Mouse (Mus musculus) hindbrain, embryonic 13.5 days (tissue): Measurements from ENCODE around the gene Bik. TPM values are rescaled to one million over a fixed set of nuclear protein-coding genes. Genes with fewer than 3 reads are reported as not detected.

Source experiments
- ATAC-seq: fragments of 200-750 bp; cut with Nextera tagmentation; 2 replicates; pipeline ENCODE4 v1.8.0; 2017; ENCODE audit warnings: moderate TSS enrichment; ENCODE audit not compliant: low FRiP score
- H3K27ac ChIP-seq: fragments of 300-500 bp; sonication (generic); 2 replicates; pipeline ENCODE4 v1.5.1; 2015; ENCODE audit warnings: inconsistent platforms, mild to moderate bottlenecking, moderate library complexity
- H3K27me3 ChIP-seq: fragments of 300-500 bp; sonication (generic); 2 replicates; pipeline ENCODE4 v1.6.1; 2015; ENCODE audit warnings: mild to moderate bottlenecking, inconsistent platforms
- H3K36me3 ChIP-seq: fragments of 300-500 bp; sonication (generic); 2 replicates; pipeline ENCODE4 v1.6.1; 2015; ENCODE audit warnings: mild to moderate bottlenecking, inconsistent platforms
- H3K4me1 ChIP-seq: fragments of 300-500 bp; sonication (generic); replicated peaks from 2 replicates; pipeline ENCODE4 v1.6.1; 2015; ENCODE audit warnings: inconsistent platforms
- H3K4me2 ChIP-seq: fragments of 300-500 bp; sonication (generic); 2 replicates; pipeline ENCODE4 v1.6.1; 2015; ENCODE audit warnings: inconsistent platforms, mild to moderate bottlenecking, moderate library complexity
- H3K4me3 ChIP-seq: fragments of 300-500 bp; sonication (generic); 2 replicates; pipeline ENCODE4 v1.5.1; 2015; ENCODE audit warnings: mild to moderate bottlenecking, inconsistent platforms
- H3K9ac ChIP-seq: fragments of 300-500 bp; sonication (generic); 2 replicates; pipeline ENCODE4 v1.6.1; 2015; ENCODE audit warnings: mild to moderate bottlenecking, inconsistent platforms
- H3K9me3 ChIP-seq: fragments of 300-500 bp; sonication (generic); 2 replicates; pipeline ENCODE4 v1.6.1; 2016; ENCODE audit warnings: inconsistent platforms
- WGBS: fragments of 180-500 bp; shearing (Covaris S2); methylation state at CpG from one replicate; pipeline ENCODE4 v1.1.7; 2015; 5-methylcytosine and 5-hydroxymethylcytosine counted together
- polyA plus RNA-seq: library from polyadenylated mRNA; unstranded; fragments of >200 nt; fragmentation: Nextera tagmentation; extraction: Ambion mirVana; gene quantifications from 2 replicates; pipeline ENCODE4 v1.2.1, GENCODE M21; 2015

The Bik gene
- polyA plus RNA-seq, 1 experiment from 2014 or later, result 1.5 TPM

- 37% methylated on average over 15 of the region's 15 CpGs for WGBS
- Histone ChIP-seq H3K27me3 (peaks cover 47% of the 10 kb centered on the region), H3K4me3 (no peak overlapping the region; the same call in 1 of the 2 replicates), H3K9me3 (no peaks in the 10 kb centered on the region), H3K27ac (no peak overlapping the region), H3K36me3 (no peaks in the 10 kb centered on the region), H3K9ac (0 out of 2 replicates have a peak overlapping the region, but pooled peaks have one; percentile 67), H3K4me2 (peak overlapping the region; percentile 67; the same call in 1 of the 2 replicates), H3K4me1 (peaks cover 17% of the 10 kb centered on the region)
- ATAC-seq, result no peak
Measured at GRCm38 (mm10) chr15:83562626-83563270, 36.1 kb downstream of the Bik start.

- Histone ChIP-seq H3K4me2 (peak within 1 kb of the TSS; percentile 67), H3K4me3 (peak within 1 kb of the TSS; percentile 39), H3K27ac (no peak within 1 kb of the TSS), H3K9me3 (no peaks in the 10 kb centered on the region), H3K9ac (peak within 1 kb of the TSS; percentile 67), H3K27me3 (peaks cover 45% of the 10 kb centered on the region), H3K4me1 (peaks cover 17% of the 10 kb centered on the region), H3K36me3 (no peaks in the 10 kb centered on the region)
- no peak; the same call in 1 of the 2 replicates for ATAC-seq
- 2% methylated on average over 28 of the region's 28 CpGs for WGBS
Measured at GRCm38 (mm10) chr15:83563327-83563856, 36.7 kb downstream of the Bik start, which contains the start of the genes Tspo and Mcat. TSS of gene Tspo (plus strand) at chr15:83563592. TSS of gene Mcat (minus strand) at chr15:83563787.

GRCm38 (mm10) chr15:83563857-83564651 lies 37.4 kb downstream of the Bik start:
- H3K27ac ChIP-seq, result no peak overlapping the region
- peaks cover 17% of the 10 kb centered on the region for H3K4me1 ChIP-seq
- no peak for ATAC-seq
- peak overlapping the region; percentile 67 for H3K9ac ChIP-seq
- no peaks in the 10 kb centered on the region for H3K36me3 ChIP-seq
- H3K27me3 ChIP-seq, result peaks cover 41% of the 10 kb centered on the region
- no peaks in the 10 kb centered on the region for H3K9me3 ChIP-seq
- peak overlapping the region; percentile 39 for H3K4me3 ChIP-seq
- 2% methylated on average over 27 of the region's 27 CpGs for WGBS
- peak overlapping the region; percentile 67 for H3K4me2 ChIP-seq

- no peak for ATAC-seq
- peaks cover 38% of the 10 kb centered on the region for H3K27me3 ChIP-seq
- H3K9ac ChIP-seq, result no peak overlapping the region
Measured at GRCm38 (mm10) chr15:83565434-83565833, 38.8 kb downstream of the Bik start.

GRCm38 (mm10) chr15:83566006-83566405 lies 39.3 kb downstream of the Bik start:
- Histone ChIP-seq H3K4me3 (no peak overlapping the region), H3K9ac (no peak overlapping the region), H3K4me1 (peaks cover 17% of the 10 kb centered on the region), H3K4me2 (no peak overlapping the region), H3K9me3 (no peaks in the 10 kb centered on the region), H3K27me3 (peaks cover 38% of the 10 kb centered on the region), H3K36me3 (no peaks in the 10 kb centered on the region), H3K27ac (no peak overlapping the region)
- WGBS, result 78% methylated on average over 5 of the region's 5 CpGs
- no peak for ATAC-seq

More at GRCm38 (mm10) chr15:83565434-83565833, 38.8 kb downstream of the Bik start:
- Histone ChIP-seq H3K9me3 (no peaks in the 10 kb centered on the region), H3K36me3 (no peaks in the 10 kb centered on the region), H3K27ac (no peak overlapping the region), H3K4me3 (no peak overlapping the region), H3K4me2 (no peak overlapping the region), H3K4me1 (peaks cover 17% of the 10 kb centered on the region)
- 87% methylated on average over 3 of the region's 3 CpGs for WGBS

- Histone ChIP-seq H3K27ac (no peak overlapping the region), H3K4me1 (peaks cover 17% of the 10 kb centered on the region), H3K4me3 (no peak overlapping the region), H3K4me2 (no peak overlapping the region), H3K9ac (no peak overlapping the region), H3K36me3 (no peaks in the 10 kb centered on the region), H3K27me3 (peaks cover 29% of the 10 kb centered on the region), H3K9me3 (no peaks in the 10 kb centered on the region)
- WGBS, result 91% methylated on average over 3 of the region's 3 CpGs
- ATAC-seq, result no peak
Measured at GRCm38 (mm10) chr15:83567728-83568127, 41.1 kb downstream of the Bik start.

- Histone ChIP-seq H3K27me3 (peaks cover 21% of the 10 kb centered on the region), H3K4me3 (no peak overlapping the region), H3K9ac (no peak overlapping the region), H3K36me3 (no peaks in the 10 kb centered on the region), H3K27ac (no peak overlapping the region), H3K4me2 (no peak overlapping the region), H3K9me3 (no peaks in the 10 kb centered on the region), H3K4me1 (peaks cover 11% of the 10 kb centered on the region)
- 95% methylated on average over 5 of the region's 5 CpGs for WGBS
- no peak for ATAC-seq
Measured at GRCm38 (mm10) chr15:83568544-83568943, 41.9 kb downstream of the Bik start.

- Histone ChIP-seq H3K9ac (no peak overlapping the region), H3K9me3 (no peaks in the 10 kb centered on the region), H3K27ac (no peak overlapping the region), H3K27me3 (peaks cover 10% of the 10 kb centered on the region), H3K4me2 (no peak overlapping the region), H3K36me3 (peaks cover 9% of the 10 kb centered on the region), H3K4me1 (no peaks in the 10 kb centered on the region), H3K4me3 (no peak overlapping the region)
- no peak for ATAC-seq
- WGBS, result 63% methylated on average over 11 of the region's 11 CpGs
Measured at GRCm38 (mm10) chr15:83569682-83570081, 43.0 kb downstream of the Bik start.

GRCm38 (mm10) chr15:83570641-83571040 lies 44.0 kb downstream of the Bik start:
- Histone ChIP-seq H3K4me3 (no peak overlapping the region), H3K4me1 (no peaks in the 10 kb centered on the region), H3K27ac (no peak overlapping the region), H3K9ac (no peak overlapping the region), H3K36me3 (peaks cover 18% of the 10 kb centered on the region), H3K4me2 (no peak overlapping the region), H3K9me3 (no peaks in the 10 kb centered on the region), H3K27me3 (peaks cover 1% of the 10 kb centered on the region; the same call in 1 of the 2 replicates)
- ATAC-seq, result no peak
- 61% methylated on average over 2 of the region's 2 CpGs for WGBS

GRCm38 (mm10) chr15:83571636-83572035 lies 45.0 kb downstream of the Bik start:
- H3K36me3 ChIP-seq, result peaks cover 28% of the 10 kb centered on the region
- no peak overlapping the region for H3K4me2 ChIP-seq
- no peak overlapping the region for H3K9ac ChIP-seq
- no peak overlapping the region for H3K27ac ChIP-seq
- no peak overlapping the region for H3K4me3 ChIP-seq
- no peaks in the 10 kb centered on the region for H3K27me3 ChIP-seq
- H3K4me1 ChIP-seq, result no peaks in the 10 kb centered on the region
- ATAC-seq, result no peak
- H3K9me3 ChIP-seq, result no peaks in the 10 kb centered on the region
- WGBS, result 82% methylated on average over 5 of the region's 5 CpGs

GRCm38 (mm10) chr15:83572132-83572531 lies 45.5 kb downstream of the Bik start:
- Histone ChIP-seq H3K4me3 (no peak overlapping the region), H3K27me3 (no peaks in the 10 kb centered on the region), H3K9me3 (no peaks in the 10 kb centered on the region), H3K27ac (no peak overlapping the region), H3K9ac (no peak overlapping the region), H3K4me1 (no peaks in the 10 kb centered on the region), H3K36me3 (peaks cover 33% of the 10 kb centered on the region), H3K4me2 (no peak overlapping the region)
- no peak for ATAC-seq
- WGBS, result 88% methylated on average over 4 of the region's 4 CpGs

GRCm38 (mm10) chr15:83573606-83574005 lies 46.9 kb downstream of the Bik start:
- no peaks in the 10 kb centered on the region for H3K27me3 ChIP-seq
- H3K4me2 ChIP-seq, result no peak overlapping the region
- no peak overlapping the region for H3K27ac ChIP-seq
- no peak overlapping the region for H3K4me3 ChIP-seq
- H3K9ac ChIP-seq, result no peak overlapping the region
- 97% methylated on average over 12 of the region's 12 CpGs for WGBS
- H3K4me1 ChIP-seq, result no peaks in the 10 kb centered on the region
- no peak for ATAC-seq
- no peaks in the 10 kb centered on the region for H3K9me3 ChIP-seq
- H3K36me3 ChIP-seq, result peaks cover 48% of the 10 kb centered on the region
